19 mouse cellular contexts compared by ENCODE assay signal in genomic region chr1:133127328-133127727, GRCm38 (mm10). TPM values are rescaled to one million over a fixed set of nuclear protein-coding genes. Genes with fewer than 3 reads are reported as not detected.
DNase-seq lines count a peak whose midpoint lies in the region; TF ChIP-seq lines count a peak whose summit lies in the region.
"Had no signal": no experiment of that assay in that cellular context is flagged by ENCODE, and none has a peak within 500 bp of the region (broad histone marks: within the 10 kb centered on the region; RNA-seq: fewer than 3 reads in every experiment).

No protein-coding gene starts in this region.

- H3K27me3 ChIP-seq in liver, adult 2 months (ENCODE audit: control insufficient read depth, insufficient read depth, low read length), result no peaks in the 10 kb centered on the region
- H3K27me3 ChIP-seq: embryonic facial prominence, embryonic 13.5 days; forebrain, embryonic 12.5 days; heart, embryonic 15.5 days; intestine, embryonic 15.5 days had no signal

- TF ChIP-seq POLR2A in liver, adult 2 months (IDR thresholded peaks at IDR 0.05; ENCODE audit: extremely low read depth, insufficient read depth, low read length), result no peak

- no peak overlapping the region for H3K9ac ChIP-seq in liver, adult 2 months (ENCODE audit: low read depth, low read length)
- H3K9ac ChIP-seq: embryonic facial prominence, embryonic 13.5 days; forebrain, embryonic 12.5 days; heart, embryonic 15.5 days; hindbrain, embryonic 14.5 days; intestine, embryonic 15.5 days had no signal

- no peak for TF ChIP-seq CTCF in liver, adult 2 months (IDR thresholded peaks at IDR 0.05; ENCODE audit: low read depth, low read length)

- H3K27ac ChIP-seq in liver, adult 2 months (replicated peaks; ENCODE audit: insufficient read depth, low read depth, low read length), result peak overlapping the region; percentile 28; the same call in 1 of the 2 replicates
- H3K27ac ChIP-seq: embryonic facial prominence, embryonic 13.5 days; forebrain, embryonic 12.5 days; heart, adult 2 months; heart, embryonic 15.5 days; hindbrain, embryonic 14.5 days; intestine, embryonic 15.5 days had no signal

- H3K4me3 ChIP-seq in liver, adult 2 months (ENCODE audit: insufficient read depth, low read depth, low read length), result no peak overlapping the region
- H3K4me3 ChIP-seq: embryonic facial prominence, embryonic 13.5 days; forebrain, embryonic 12.5 days; heart, adult 2 months; heart, embryonic 15.5 days; intestine, embryonic 15.5 days had no signal

- WGBS in liver, adult 2 months, result 25% methylated on average over 9 of the region's 9 CpGs

- no peaks in the 10 kb centered on the region for H3K36me3 ChIP-seq in liver, adult 2 months (ENCODE audit: control insufficient read depth, insufficient read depth, low read length)
- H3K36me3 ChIP-seq: embryonic facial prominence, embryonic 13.5 days; forebrain, embryonic 12.5 days; heart, embryonic 15.5 days; intestine, embryonic 15.5 days had no signal

- DNase-seq in adrenal gland, adult (ENCODE audit: inconsistent age in 2 of 2, low spot score in 1 of 2), result peak; percentile 57 to 76
- no peak for DNase-seq in adrenal gland, postnatal 25 days
- peak; percentile 82 for DNase-seq in liver, adult 2 months (ENCODE audit: extremely low read depth, low read depth, low spot score)
- DNase-seq in liver (no peak), ZHBTc4 (ENCODE audit: low read depth, low spot score) (peak; percentile 46)
- DNase-seq in frontal cortex, postnatal 10 days (ENCODE audit: low spot score in 2 of 2), result no peak
- DNase-seq in T-cell, adult 2 months (ENCODE audit: low spot score), result no peak
- DNase-seq: cerebellum, adult 18-20 months; cerebellum, adult 9-11 months; cerebellum, postnatal 36 days; gastrocnemius, postnatal 14 days; heart, adult 2 months; heart, postnatal 14 days; kidney, adult 18-20 months had no signal

- peaks cover 16% of the 10 kb centered on the region for H3K4me1 ChIP-seq in liver, adult 2 months (ENCODE audit: control insufficient read depth, insufficient read depth, low read length)

- peaks cover 12% of the 10 kb centered on the region; the same call in 1 of the 2 replicates for H3K79me2 ChIP-seq in liver, adult 2 months (ENCODE audit: control insufficient read depth, insufficient read depth, low read length)

RNA-seq across cellular contexts. Expression of gene Ppp1r15b, which starts 3.6 kb away (rescaled TPM):
- total RNA-seq in adrenal gland, postnatal 25 days (2021), result 82.5 and 88.1 TPM in 2 replicates
- 43.3 and 48.6 TPM in 2 replicates for total RNA-seq in liver, adult 2 months (2014; rRNA removed)
- polyA plus RNA-seq in liver, adult 2 months (2012; rRNA removed), result 24.0 and 24.8 TPM in 2 replicates

RNA-seq across cellular contexts. Expression of gene Plekha6, which starts 36.7 kb away (rescaled TPM):
- total RNA-seq in adrenal gland, postnatal 25 days (2021), result 13.5 and 18.4 TPM in 2 replicates
- total RNA-seq in liver, adult 2 months (2014; rRNA removed), result 20.5 and 22.8 TPM in 2 replicates
- 29.0 and 37.2 TPM in 2 replicates for polyA plus RNA-seq in liver, adult 2 months (2012; rRNA removed)

Comparison
In these comparisons a context has a peak if more than half of its experiments do, and no peak if none do; other contexts are left out.
1. DNase-seq: peak in adrenal gland, adult (2 of 2), liver, adult 2 months (single experiment) and ZHBTc4 (single experiment); none in adrenal gland, postnatal 25 days (single experiment), liver (single experiment), frontal cortex, postnatal 10 days (0 of 2) and T-cell, adult 2 months (single experiment).